Mouse (Mus musculus) neural tube, embryonic 13.5 days (tissue): Measurements from ENCODE around the gene Slc31a2. TPM values are rescaled to one million over a fixed set of nuclear protein-coding genes. Genes with fewer than 3 reads are reported as not detected.

Experiments
- ATAC-seq: fragments of 200-750 bp; cut with Nextera tagmentation; 2 replicates; pipeline ENCODE4 v1.8.0; 2017; ENCODE audit warnings: low read depth, mild to moderate bottlenecking, moderate TSS enrichment, moderate library complexity
- H3K27ac ChIP-seq: fragments of 300-500 bp; sonication (generic); replicated peaks from 2 replicates; pipeline ENCODE4 v1.5.1; 2015; ENCODE audit warnings: moderate library complexity, mild to moderate bottlenecking, inconsistent platforms
- H3K27me3 ChIP-seq: fragments of 300-500 bp; sonication (generic); 2 replicates; pipeline ENCODE4 v1.6.1; 2015; ENCODE audit warnings: mild to moderate bottlenecking, inconsistent platforms
- H3K36me3 ChIP-seq: fragments of 300-500 bp; sonication (generic); 2 replicates; pipeline ENCODE4 v1.6.1; 2015; ENCODE audit warnings: mild to moderate bottlenecking, inconsistent platforms
- H3K4me1 ChIP-seq: fragments of 300-500 bp; sonication (generic); replicated peaks from 2 replicates; pipeline ENCODE4 v1.6.1; 2015; ENCODE audit warnings: inconsistent platforms
- H3K4me2 ChIP-seq: fragments of 300-500 bp; sonication (generic); 2 replicates; pipeline ENCODE4 v1.6.1; 2015; ENCODE audit warnings: inconsistent platforms, mild to moderate bottlenecking, moderate library complexity
- H3K4me3 ChIP-seq: fragments of 300-500 bp; sonication (generic); 2 replicates; pipeline ENCODE4 v1.5.1; 2015; ENCODE audit warnings: mild to moderate bottlenecking, inconsistent platforms
- H3K9ac ChIP-seq: fragments of 300-500 bp; sonication (generic); 2 replicates; pipeline ENCODE4 v1.6.1; 2015; ENCODE audit warnings: moderate library complexity, mild to moderate bottlenecking, inconsistent platforms
- H3K9me3 ChIP-seq: fragments of 300-500 bp; sonication (generic); 2 replicates; pipeline ENCODE4 v1.6.1; 2016; ENCODE audit warnings: inconsistent platforms
- WGBS: fragments of 180-500 bp; shearing (Covaris S2); methylation state at CpG from one replicate; pipeline ENCODE4 v1.1.7; 2015; 5-methylcytosine and 5-hydroxymethylcytosine counted together
- polyA plus RNA-seq: library from polyadenylated mRNA; unstranded; fragments of >200 nt; fragmentation: Nextera tagmentation; extraction: Ambion mirVana; gene quantifications from 2 replicates; pipeline ENCODE4 v1.2.1, GENCODE M21; 2015

Slc31a2 gene
- polyA plus RNA-seq, 1 experiment from 2014 or later: 18.1 TPM

DNA sequence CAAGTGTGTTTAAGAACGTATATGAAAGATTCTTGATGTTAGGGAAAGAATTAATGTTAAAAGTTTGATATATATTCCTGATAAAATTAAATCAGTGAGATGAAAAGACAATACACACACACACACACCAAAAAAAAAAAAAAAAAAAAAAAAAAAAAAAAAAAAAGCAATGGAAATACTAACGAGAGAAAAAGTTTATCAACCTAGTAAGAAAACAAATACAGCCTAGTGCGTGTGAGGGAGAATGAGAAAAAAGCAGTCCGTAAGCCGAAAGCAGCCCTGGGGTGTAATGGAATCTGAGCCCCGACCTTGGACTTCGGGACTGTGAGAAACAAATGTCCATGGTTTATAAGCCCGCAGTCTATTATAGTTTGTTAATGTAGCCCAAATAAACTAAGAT, 23.2 kb downstream of the Slc31a2 start:
- H3K4me3 ChIP-seq: no peak overlapping the region
- no peaks in the 10 kb centered on the region for H3K9me3 ChIP-seq
- H3K4me1 ChIP-seq: peaks cover 23% of the 10 kb centered on the region
- ATAC-seq: peak; percentile 2; the same call in 1 of the 2 replicates
- WGBS: 79% methylated on average over 8 of the region's 8 CpGs
- no peaks in the 10 kb centered on the region for H3K27me3 ChIP-seq
- H3K4me2 ChIP-seq: peak overlapping the region; percentile 76
- no peak overlapping the region for H3K9ac ChIP-seq
- 0 out of 2 replicates have a peak, but pooled peaks cover 9% of the 10 kb centered on the region for H3K36me3 ChIP-seq
- no peak overlapping the region for H3K27ac ChIP-seq

DNA sequence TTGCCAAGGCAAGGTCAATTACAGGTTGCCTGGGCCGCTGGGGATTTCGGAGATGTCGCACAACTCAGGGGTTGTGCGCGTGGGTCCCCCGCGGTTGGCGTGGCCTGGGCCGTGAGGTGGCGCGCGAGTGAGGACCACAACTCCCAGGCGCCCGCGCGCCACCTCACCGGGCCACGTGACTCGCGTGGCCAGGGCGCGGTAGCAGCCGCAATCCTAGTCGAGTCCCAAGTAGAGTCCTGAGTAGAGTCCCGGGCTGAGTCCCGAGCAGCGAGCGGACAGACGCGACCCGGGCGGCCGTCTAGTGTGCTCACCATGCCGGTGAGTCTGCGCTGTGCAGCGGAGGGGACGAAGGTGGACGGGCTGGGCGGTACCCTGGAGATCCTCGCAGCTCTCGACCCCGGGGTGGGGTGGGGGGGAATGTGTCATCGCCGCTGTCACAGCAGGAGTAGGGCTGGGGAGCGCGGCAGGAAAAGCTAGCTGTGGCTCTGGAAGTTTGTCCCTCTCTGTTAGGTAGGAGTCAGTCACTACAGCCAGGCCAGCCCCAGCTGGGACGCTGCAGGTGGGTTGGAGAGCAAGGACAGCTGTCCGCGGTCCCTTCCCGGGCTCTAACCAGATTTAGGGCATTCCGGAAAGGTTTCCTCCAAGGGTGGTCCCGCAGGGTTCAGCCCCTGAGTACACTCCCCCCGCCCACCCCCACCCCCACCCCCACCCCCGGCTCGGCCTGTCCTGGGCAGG, 24.1 kb downstream of the Slc31a2 start:
- WGBS: under 1% methylated on average over 53 of the region's 55 CpGs
- Histone ChIP-seq H3K4me3 (peak overlapping the region; percentile 77), H3K4me1 (peaks cover 23% of the 10 kb centered on the region), H3K27ac (peak overlapping the region; percentile 70), H3K9ac (peak overlapping the region; percentile 82), H3K9me3 (no peaks in the 10 kb centered on the region), H3K36me3 (0 out of 2 replicates have a peak, but pooled peaks cover 9% of the 10 kb centered on the region), H3K27me3 (no peaks in the 10 kb centered on the region), H3K4me2 (peak overlapping the region; percentile 76)
- peak; percentile 95 for ATAC-seq

- Histone ChIP-seq H3K9me3 (no peaks in the 10 kb centered on the region), H3K4me1 (peaks cover 26% of the 10 kb centered on the region), H3K4me3 (peak overlapping the region; percentile 77), H3K4me2 (peak overlapping the region; percentile 76), H3K9ac (peak overlapping the region; percentile 82), H3K36me3 (0 out of 2 replicates have a peak, but pooled peaks cover 9% of the 10 kb centered on the region), H3K27me3 (no peaks in the 10 kb centered on the region), H3K27ac (peak overlapping the region; percentile 70)
- WGBS: 4% methylated on average over 12 of the region's 12 CpGs
- ATAC-seq: peak; percentile 7; the same call in 1 of the 2 replicates
These were observed 24.9 kb downstream of the Slc31a2 start for GRCm38 (mm10) chr4:62286992-62287900.

- Histone ChIP-seq H3K4me1 (peaks cover 44% of the 10 kb centered on the region), H3K4me3 (no peak overlapping the region), H3K27me3 (no peaks in the 10 kb centered on the region), H3K27ac (no peak overlapping the region), H3K9ac (no peak overlapping the region), H3K36me3 (peaks cover 9% of the 10 kb centered on the region; the same call in 1 of the 2 replicates), H3K9me3 (no peaks in the 10 kb centered on the region), H3K4me2 (no peak overlapping the region)
- 93% methylated on average over 7 of the region's 7 CpGs for WGBS
- no peak for ATAC-seq
These were observed 26.9 kb downstream of the Slc31a2 start for GRCm38 (mm10) chr4:62289226-62289625.

DNA sequence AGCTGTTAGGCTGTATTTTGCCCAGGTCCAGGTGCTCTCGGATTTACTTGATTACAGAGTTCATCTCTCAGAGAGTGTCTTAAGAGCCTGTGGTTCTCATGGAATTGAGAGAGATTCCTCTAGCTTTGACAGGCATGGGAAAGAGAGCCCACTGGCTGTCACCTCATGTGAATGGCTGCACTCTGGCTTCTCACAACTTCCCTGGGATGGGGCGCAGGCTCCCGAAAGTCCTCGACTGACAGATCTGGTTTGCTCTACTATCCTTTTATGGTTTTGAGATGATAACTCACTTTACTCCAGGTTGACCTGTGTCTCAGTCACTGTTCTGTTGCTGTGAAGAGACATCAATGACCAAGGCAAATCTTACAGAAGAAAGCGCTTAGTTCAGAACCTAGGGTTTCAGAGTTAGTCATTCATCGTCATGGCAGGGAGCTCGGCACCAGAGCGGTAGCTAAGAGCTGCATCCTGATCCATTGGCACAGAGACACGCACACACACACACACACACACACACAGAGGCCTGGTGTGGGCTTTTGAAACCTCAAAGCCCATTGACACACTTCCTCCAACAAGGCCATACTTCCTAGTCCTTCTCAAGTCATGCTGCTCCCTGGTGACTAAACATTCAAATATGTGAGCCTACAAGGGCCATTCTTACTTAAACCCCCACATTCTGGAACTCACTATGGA, 28.6 kb downstream of the Slc31a2 start:
- no peak overlapping the region for H3K9ac ChIP-seq
- WGBS: 90% methylated on average over 9 of the region's 9 CpGs
- H3K4me3 ChIP-seq: no peak overlapping the region
- H3K27ac ChIP-seq: no peak overlapping the region
- no peaks in the 10 kb centered on the region for H3K27me3 ChIP-seq
- no peak for ATAC-seq
- H3K4me2 ChIP-seq: no peak overlapping the region
- H3K4me1 ChIP-seq: peaks cover 43% of the 10 kb centered on the region
- peaks cover 17% of the 10 kb centered on the region for H3K36me3 ChIP-seq
- no peaks in the 10 kb centered on the region for H3K9me3 ChIP-seq

- peak; percentile 47 for ATAC-seq
These were observed 30.3 kb downstream of the Slc31a2 start for GRCm38 (mm10) chr4:62292461-62293180.

GRCm38 (mm10) chr4:62293219-62293861, 31.0 kb downstream of the Slc31a2 start:
- Histone ChIP-seq H3K9ac (peak overlapping the region; percentile 38; the same call in 1 of the 2 replicates), H3K27ac (no peak overlapping the region; the same call in 1 of the 2 replicates), H3K4me1 (peaks cover 25% of the 10 kb centered on the region), H3K4me2 (no peak overlapping the region), H3K36me3 (peaks cover 40% of the 10 kb centered on the region), H3K27me3 (no peaks in the 10 kb centered on the region), H3K4me3 (no peak overlapping the region), H3K9me3 (no peaks in the 10 kb centered on the region)
- ATAC-seq: peak; percentile 57
- WGBS: 35% methylated on average over 10 of the region's 10 CpGs

More at GRCm38 (mm10) chr4:62292461-62293180, 30.3 kb downstream of the Slc31a2 start:
- Histone ChIP-seq H3K4me2 (no peak overlapping the region), H3K27me3 (no peaks in the 10 kb centered on the region), H3K9ac (no peak overlapping the region), H3K4me3 (no peak overlapping the region), H3K27ac (no peak overlapping the region), H3K9me3 (no peaks in the 10 kb centered on the region), H3K36me3 (peaks cover 33% of the 10 kb centered on the region), H3K4me1 (peaks cover 32% of the 10 kb centered on the region)
- WGBS: 23% methylated on average over 8 of the region's 8 CpGs

DNA sequence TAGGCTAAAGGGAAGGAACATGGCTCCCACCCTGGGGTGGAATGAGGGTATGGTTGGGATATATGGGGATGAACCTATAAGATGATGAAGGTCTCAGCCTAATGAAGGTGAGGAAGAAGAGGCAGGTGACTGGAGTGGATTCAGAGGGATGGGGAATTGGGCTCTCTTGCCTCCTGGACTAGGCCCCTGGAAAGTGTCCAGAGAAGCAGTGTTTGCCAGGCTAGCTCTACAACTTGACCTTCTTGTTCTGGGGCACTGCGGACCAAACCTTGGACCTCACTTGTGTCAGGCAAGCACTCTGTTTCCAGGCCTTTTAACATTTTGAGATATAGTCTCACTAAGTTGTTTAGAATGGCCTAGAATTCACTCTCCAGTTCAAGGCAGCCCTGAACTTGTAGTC, 32.4 kb downstream of the Slc31a2 start:
- WGBS: 92% methylated on average over 1 of the region's 1 CpGs
- H3K9me3 ChIP-seq: no peaks in the 10 kb centered on the region
- no peak overlapping the region for H3K4me2 ChIP-seq
- H3K36me3 ChIP-seq: peaks cover 49% of the 10 kb centered on the region
- no peak overlapping the region for H3K9ac ChIP-seq
- H3K4me3 ChIP-seq: no peak overlapping the region
- no peak for ATAC-seq
- H3K27ac ChIP-seq: no peak overlapping the region
- H3K4me1 ChIP-seq: peaks cover 22% of the 10 kb centered on the region
- H3K27me3 ChIP-seq: no peaks in the 10 kb centered on the region

DNA sequence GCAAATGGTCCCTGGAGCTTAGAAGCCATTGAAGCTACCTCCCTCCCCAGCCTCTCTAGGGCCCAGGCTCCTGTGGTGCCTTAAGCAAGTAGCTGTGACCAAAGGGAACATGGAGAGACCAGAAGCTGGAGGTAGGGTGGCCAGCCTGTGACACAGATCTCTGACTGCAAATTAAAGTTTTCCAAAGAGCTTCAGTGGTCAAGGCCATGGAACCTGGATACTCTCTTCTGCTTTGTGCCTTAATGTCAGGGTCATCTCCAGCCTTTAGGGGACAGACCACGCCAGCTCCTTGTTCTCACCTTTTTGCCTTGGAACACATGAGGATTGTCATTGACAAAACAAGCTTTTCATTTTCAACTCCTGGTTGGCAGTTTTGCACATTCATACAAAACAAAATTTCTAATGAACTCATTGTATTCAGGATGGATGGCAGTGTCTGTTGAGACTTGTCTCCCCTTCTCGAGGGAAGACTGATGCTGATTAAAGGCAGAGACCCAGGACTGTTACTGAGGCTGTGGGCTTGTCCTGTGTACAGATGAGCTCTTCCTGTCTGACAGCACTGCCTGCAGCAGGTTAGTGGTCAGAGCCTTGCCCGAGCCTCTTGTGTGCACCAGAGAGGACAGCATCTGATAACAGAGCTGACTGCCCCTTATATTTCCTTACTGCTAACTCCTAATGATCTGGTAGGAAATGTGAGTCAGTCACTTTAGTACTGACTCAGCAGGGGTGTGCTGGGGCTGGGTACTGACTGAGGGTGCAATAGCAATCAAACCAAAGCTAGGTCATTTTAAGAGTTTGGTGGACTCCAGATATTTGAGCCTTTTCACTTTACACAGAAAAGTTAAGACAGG, 35.1 kb downstream of the Slc31a2 start:
- Histone ChIP-seq H3K4me3 (no peak overlapping the region), H3K27ac (no peak overlapping the region), H3K9me3 (no peaks in the 10 kb centered on the region), H3K27me3 (no peaks in the 10 kb centered on the region), H3K4me2 (no peak overlapping the region), H3K4me1 (peaks cover 16% of the 10 kb centered on the region), H3K36me3 (peaks cover 73% of the 10 kb centered on the region), H3K9ac (no peak overlapping the region)
- ATAC-seq: no peak
- 87% methylated on average over 3 of the region's 3 CpGs for WGBS

DNA sequence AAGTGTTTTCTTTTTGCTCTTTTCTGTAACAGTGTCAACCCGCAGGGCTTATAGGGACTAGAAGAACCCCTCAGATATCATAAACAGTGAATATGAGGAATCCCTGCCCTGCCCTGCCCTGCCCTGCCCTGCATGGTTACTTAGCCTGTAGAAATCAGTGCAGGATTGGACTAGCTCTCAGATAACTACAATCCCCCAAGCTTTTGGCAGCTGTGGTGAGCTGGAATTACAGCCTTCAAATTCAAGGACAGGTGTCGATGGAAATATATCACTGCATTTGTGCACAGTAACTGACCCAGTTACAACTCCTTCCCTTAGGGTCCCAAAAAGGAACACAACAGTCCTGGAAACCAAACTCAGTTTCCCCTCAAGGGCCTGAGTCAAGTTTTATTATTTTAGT, 37.6 kb downstream of the Slc31a2 start:
- Histone ChIP-seq H3K27ac (no peak overlapping the region), H3K27me3 (no peaks in the 10 kb centered on the region), H3K9ac (no peak overlapping the region), H3K4me1 (no peaks in the 10 kb centered on the region), H3K4me3 (no peak overlapping the region), H3K4me2 (no peak overlapping the region), H3K9me3 (no peaks in the 10 kb centered on the region), H3K36me3 (peaks cover 93% of the 10 kb centered on the region)
- ATAC-seq: no peak
- WGBS: 95% methylated on average over 2 of the region's 2 CpGs
